Mouse (Mus musculus) splenic B cell, adult 2 months (primary cell): ENCODE results near the gene Hemk1.
A peak's percentile ranks its signal among the peaks of the same experiment; 100 is the strongest.

Source experiments
- DNase-seq: peaks from one replicate; pipeline ENCODE4 v3.0.0-alpha.2; 2011; ENCODE audit warnings: low read depth, low spot score
- H3K27me3 ChIP-seq: 2 replicates; pipeline ENCODE4 v1.6.1; 2012; ENCODE audit warnings: mild to moderate bottlenecking, low read length, moderate library complexity, mixed read lengths; ENCODE audit not compliant: control insufficient read depth, poor library complexity, insufficient read depth, severe bottlenecking
- H3K36me3 ChIP-seq: 2 replicates; pipeline ENCODE4 v1.6.1; 2012; ENCODE audit warnings: mild to moderate bottlenecking, low read length, moderate library complexity, mixed read lengths; ENCODE audit not compliant: control insufficient read depth, poor library complexity, insufficient read depth, severe bottlenecking

Gene Hemk1

DNA sequence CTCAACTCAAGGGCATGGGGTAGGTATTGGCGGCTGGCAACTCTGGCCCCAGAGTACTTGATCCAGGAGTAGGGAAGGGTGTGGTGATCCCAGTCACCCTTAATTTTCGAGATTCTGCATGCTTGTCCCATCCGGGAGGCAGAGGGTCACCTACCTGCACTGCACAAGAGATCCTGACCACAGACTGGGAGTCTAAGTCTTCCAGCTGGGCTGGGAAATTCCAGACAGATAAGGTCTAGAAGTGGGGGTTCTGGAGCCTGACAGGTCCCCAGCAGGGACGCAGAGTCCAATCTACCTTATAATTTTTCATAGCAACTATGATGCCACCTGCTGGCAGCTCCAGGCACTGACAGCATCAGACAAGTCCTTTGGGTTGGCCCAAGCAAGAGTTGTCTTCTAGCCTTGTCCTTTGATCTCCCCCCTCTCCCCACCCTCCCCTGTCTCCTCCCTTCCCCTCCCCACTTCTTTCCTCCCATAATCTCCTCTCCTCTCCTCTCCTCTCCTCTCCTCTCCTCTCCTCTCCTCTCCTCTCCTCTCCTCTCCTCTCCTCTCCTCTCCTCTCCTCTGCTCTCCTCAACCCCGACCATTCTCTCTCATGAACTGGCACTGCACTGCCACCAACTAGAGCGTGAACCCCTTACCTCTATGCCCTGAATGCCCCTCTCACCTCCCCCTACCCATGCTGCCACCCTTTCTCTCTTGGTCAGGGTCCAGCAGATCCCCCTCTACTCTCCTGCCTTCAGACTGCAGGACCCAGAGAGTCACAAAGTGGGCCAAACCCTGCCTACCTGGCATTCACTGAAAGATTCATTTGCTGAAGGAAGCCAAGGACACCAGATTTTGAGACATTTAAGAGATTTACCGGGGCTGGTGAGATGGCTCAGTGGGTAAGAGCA lies 18.0 kb upstream of the Hemk1 start:
- no peaks in the 10 kb centered on the region for H3K36me3 ChIP-seq
- 0 out of 2 replicates have a peak, but pooled peaks cover 2% of the 10 kb centered on the region for H3K27me3 ChIP-seq
- DNase-seq, result peak; percentile 78

DNA sequence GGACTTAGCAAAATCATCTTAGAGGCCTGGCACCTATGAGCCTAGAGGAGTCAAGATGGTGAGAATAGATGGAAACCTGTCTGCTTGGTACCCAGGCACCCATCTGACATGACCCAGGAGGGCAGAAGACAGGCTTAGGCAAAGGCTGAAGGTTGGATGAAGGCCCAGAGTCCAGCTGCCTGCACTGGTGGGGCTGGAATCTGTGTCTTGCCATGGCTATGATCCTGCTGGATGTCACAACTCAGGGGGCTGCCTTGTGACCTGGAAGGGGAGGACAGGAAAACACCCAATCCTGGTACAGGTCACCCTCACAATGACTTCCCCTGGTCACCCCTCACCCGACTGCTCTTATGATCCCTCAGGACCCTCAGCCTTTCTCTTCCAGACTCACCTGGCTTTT lies 16.7 kb upstream of the Hemk1 start:
- Histone ChIP-seq H3K36me3 (no peaks in the 10 kb centered on the region), H3K27me3 (0 out of 2 replicates have a peak, but pooled peaks cover 2% of the 10 kb centered on the region)
- no peak for DNase-seq

- Histone ChIP-seq H3K27me3 (0 out of 2 replicates have a peak, but pooled peaks cover 1% of the 10 kb centered on the region), H3K36me3 (no peaks in the 10 kb centered on the region)
- no peak for DNase-seq
Measured at GRCm38 (mm10) chr9:107349321-107349720, 11.2 kb upstream of the Hemk1 start.

DNA sequence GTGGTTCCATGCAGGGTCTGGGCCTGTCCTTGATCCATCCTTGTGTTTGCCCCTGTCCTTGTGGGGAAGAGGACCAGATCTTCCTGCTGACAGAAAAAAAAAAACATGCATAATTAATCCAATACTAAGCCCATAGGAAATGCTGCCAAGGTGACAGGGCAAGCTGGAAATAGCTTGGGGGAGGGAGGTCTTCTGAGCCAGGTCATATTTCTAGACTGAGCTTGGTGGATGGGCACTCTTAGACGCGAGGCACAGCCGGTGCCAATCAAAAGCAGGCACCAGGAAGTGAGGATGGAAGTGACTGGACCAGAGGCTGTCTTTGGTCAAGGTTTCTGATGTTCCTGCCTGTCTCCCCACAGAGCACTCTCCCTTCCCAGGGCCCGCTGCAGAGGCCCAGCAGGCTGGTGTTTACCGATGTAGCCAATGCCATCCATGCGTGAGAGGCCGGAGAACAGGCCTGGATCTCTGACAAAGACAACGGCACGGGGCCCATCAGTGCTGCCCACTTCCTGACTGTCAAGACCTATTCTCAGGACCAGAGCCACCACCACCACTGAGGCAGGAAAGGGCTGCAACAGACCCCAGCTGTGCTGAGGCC lies 9.5 kb upstream of the Hemk1 start:
- Histone ChIP-seq H3K36me3 (no peaks in the 10 kb centered on the region), H3K27me3 (no peaks in the 10 kb centered on the region)
- DNase-seq, result no peak

DNA sequence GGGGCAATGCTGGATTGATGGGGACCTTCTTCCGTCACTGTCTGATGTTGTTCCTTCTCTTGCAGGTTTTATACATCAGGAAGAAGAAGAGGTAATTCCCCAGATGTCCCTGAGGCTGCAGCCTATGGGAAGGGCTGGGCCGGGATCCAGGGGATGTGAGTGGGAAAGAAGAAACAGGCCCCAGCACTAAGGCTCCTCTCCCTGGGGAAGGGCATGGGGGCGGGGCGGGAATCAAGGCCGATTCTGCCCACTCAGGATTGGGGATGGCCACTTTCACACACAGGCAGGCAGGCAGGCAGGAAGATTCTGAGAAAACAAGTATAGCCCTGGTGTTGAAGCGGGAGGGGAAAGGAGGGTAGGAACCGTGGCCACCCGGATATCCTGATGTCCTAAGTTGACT lies 7.9 kb upstream of the Hemk1 start:
- H3K36me3 ChIP-seq, result no peaks in the 10 kb centered on the region
- DNase-seq, result no peak
- no peaks in the 10 kb centered on the region for H3K27me3 ChIP-seq

- no peaks in the 10 kb centered on the region for H3K36me3 ChIP-seq
- no peak for DNase-seq
- no peaks in the 10 kb centered on the region for H3K27me3 ChIP-seq
Measured at GRCm38 (mm10) chr9:107344027-107344426, 5.9 kb upstream of the Hemk1 start.

- DNase-seq, result no peak
- Histone ChIP-seq H3K27me3 (no peaks in the 10 kb centered on the region), H3K36me3 (no peaks in the 10 kb centered on the region)
Measured at GRCm38 (mm10) chr9:107343146-107343943, 5.2 kb upstream of the Hemk1 start.

DNA sequence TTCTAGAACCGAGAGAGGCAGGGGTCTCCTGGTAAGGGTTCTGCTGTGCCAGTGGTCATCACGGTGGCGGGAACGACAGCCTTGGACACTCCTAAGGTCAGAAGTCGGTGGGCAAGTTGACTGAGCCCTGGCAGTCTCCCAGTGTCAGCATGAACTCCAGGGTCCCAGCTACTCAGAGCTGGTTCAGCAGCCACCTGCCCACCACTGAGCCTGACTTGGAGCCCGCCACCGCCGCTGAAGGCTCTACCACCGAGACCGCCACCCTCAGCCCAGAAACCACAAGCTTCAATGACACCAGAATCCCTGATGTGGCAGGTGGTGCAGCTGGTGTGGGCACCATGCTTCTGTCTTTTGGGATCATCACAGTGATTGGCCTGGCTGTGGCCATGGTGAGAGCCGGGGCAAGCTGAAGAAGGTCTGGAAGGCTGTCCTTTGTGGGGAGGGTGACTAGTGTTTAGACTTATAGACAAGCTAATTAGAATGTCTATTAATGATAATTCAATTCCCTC lies 4.1 kb upstream of the Hemk1 start:
- Histone ChIP-seq H3K36me3 (no peaks in the 10 kb centered on the region), H3K27me3 (no peaks in the 10 kb centered on the region)
- no peak for DNase-seq

- Histone ChIP-seq H3K36me3 (no peaks in the 10 kb centered on the region), H3K27me3 (no peaks in the 10 kb centered on the region)
- DNase-seq, result no peak
Measured at GRCm38 (mm10) chr9:107340911-107341645, 2.9 kb upstream of the Hemk1 start.

DNA sequence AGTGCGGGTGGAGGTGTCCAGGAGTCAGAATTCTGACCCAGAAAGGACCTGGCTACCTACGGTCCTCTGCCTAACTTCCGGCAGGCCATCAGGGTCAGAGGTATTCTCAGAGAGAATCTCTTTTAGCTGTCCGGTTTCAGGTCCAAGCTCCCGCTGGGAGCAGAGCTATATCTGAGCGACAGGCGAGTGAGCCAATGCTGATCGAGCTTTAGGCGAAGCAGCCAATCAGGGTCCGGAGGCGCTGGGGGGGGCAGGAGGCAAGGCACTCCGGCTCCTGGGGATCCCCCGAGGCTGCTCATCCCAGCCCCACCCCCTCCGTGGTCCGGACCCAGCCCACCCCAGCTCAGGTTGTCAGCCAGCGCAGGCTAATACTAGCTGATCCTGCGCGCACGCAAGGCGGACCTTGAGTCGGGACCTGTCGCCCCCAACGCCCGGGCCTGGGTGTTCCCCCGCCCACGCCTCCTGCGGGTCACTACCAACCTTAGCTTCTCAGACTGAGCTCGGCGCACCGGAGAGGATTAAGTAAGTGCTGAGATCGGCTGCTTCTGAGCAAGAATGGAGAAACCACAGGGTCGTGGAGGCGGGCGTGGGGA lies 2.2 kb upstream of the Hemk1 start, which contains the start of gene 6430571L13Rik:
Gene 6430571L13Rik, plus strand, starts transcription at position 336 of the 593 bp plus-strand sequence.
- H3K27me3 ChIP-seq, result no peaks in the 10 kb centered on the region
- peak; percentile 94 for DNase-seq
- H3K36me3 ChIP-seq, result no peaks in the 10 kb centered on the region

GRCm38 (mm10) chr9:107336386-107336785 lies 1.8 kb downstream of the Hemk1 start:
- Histone ChIP-seq H3K27me3 (no peaks in the 10 kb centered on the region), H3K36me3 (no peaks in the 10 kb centered on the region)
- no peak for DNase-seq

DNA sequence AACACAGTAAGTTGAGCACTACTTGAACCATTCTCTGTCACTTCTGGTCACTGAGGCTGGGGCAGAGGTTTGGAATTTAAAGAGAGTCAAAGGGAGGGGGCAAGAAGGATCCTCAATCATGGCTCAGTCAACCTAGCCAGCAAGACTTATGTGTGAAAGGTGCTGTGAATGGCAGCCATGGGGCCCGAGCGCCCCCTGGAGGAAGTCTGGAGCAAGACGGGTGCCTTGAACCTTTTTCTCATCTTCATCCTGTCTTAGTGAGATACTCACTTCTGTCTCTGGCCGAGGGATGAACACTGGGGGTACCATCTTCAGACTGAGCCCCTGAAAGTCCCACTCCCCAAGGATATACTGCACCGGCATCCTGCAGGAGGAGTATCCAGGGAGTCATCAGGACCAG lies 2.2 kb downstream of the Hemk1 start:
- peak; percentile 83 for DNase-seq
- H3K36me3 ChIP-seq, result no peaks in the 10 kb centered on the region

GRCm38 (mm10) chr9:107335046-107335445 lies 3.1 kb downstream of the Hemk1 start:
- peak; percentile 24 for DNase-seq
- Histone ChIP-seq H3K36me3 (no peaks in the 10 kb centered on the region), H3K27me3 (no peaks in the 10 kb centered on the region)

More for the DNA sequence above, 2.2 kb downstream of the Hemk1 start:
- H3K27me3 ChIP-seq, result no peaks in the 10 kb centered on the region

DNA sequence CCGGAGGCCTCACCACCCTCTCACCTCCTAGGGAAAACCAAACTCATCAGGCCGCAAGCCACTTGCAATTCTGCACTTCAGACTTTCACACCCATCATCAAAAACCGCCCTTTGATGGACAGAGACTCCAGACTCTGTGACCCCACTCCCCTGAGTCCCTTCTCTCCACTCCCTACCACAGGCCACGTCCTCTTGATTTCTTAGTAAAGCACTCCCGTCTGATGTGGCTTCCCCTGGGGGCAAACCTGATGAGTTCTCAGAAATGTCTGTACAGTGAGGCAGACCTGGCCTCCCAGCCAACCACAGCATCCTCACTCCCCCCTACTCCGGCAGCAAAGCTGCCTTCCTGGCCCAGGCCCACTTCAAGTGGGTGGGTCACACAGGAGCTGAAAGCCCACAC lies 3.8 kb downstream of the Hemk1 start:
- no peaks in the 10 kb centered on the region for H3K36me3 ChIP-seq
- DNase-seq, result no peak
- H3K27me3 ChIP-seq, result no peaks in the 10 kb centered on the region
